Mouse (Mus musculus): ENCODE measurements around the gene Gxylt1. TPM values are rescaled to one million over a fixed set of nuclear protein-coding genes. Genes with fewer than 3 reads are reported as not detected.
"Not testable (repeated sequence)": the region's sequence is repeated elsewhere in the genome, so short reads cannot be mapped to it uniquely, and the experiment has no call there.

Gene Gxylt1
- 25.5 and 26.4 TPM in 2 replicates for total RNA-seq (2015)
- total RNA-seq (2017): 38.9 and 50.1 TPM in 2 replicates

DNA sequence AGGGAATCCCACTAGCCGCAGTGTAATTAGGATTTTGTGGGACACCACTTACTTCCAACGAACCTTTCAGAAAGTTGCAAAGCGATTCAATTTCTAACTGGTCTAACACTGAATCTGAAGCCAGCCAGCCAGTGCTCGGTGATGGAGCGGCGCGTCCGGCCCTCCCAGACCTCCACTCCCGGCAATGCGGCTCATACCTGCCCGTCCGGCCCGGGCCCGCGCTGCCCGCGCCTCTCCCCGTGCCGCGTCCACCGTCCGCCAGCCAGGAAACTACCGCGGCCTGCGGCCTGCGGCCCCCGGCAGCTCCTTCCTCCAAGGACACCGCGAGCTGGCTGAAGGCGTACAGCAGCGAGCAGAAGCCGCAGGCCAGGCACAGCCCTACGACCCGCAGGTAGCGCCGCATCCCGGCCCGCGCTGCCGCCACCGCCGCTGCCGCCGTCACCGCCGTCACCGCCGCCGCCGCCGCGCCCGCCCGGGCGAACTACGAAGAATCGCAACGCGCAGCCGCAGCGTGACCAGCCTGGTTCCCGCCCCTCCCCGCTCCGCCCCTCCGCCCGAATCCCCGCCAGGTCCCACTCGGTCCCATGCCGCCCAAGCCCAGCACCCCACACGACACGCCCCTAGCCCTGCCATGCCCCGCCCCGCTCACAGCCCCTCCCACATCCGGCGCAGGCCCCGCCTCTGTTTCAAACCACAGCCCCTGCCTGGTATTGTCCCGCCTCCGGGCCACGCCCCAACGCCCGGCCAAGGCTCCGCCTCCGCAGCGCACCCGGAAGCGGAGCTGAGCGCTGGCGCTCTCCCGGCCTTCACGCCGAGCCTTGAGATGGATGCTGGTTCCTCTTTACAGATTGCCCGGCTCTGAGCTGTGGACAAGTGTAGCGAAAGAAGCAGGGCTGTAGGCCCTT lies at the start of gene Gxylt1:
Gene Gxylt1 (minus strand): TSS at position 501 of the 905 bp plus-strand sequence.
- ATAC-seq (ENCODE audit: poor library complexity, severe bottlenecking): peak; percentile 82

- peak; percentile 87 for ATAC-seq (ENCODE audit: poor library complexity, severe bottlenecking)
Observed at GRCm38 (mm10) chr15:93318781-93319180, 43.8 kb upstream of the Gxylt1 start.

DNA sequence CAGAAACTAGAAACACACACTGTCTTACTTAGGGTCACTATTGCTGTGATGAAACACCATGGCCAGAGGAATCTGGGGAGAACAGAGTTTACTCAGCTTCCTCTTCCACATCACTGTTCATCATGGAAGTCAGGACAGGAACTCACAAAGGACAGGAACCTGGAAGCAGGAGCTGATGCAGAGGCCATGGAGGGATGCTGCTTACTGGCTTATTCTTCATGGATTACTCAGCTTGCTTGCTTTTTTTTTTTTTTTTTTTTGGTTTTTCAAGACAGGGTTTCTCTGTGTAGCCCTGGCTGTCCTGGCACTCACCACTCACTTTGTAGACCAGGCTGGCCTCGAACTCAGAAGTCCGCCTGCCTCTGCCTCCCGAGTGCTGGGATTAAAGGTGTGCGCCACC lies 35.3 kb upstream of the Gxylt1 start:
- ATAC-seq (ENCODE audit: poor library complexity, severe bottlenecking): not testable (repeated sequence)

DNA sequence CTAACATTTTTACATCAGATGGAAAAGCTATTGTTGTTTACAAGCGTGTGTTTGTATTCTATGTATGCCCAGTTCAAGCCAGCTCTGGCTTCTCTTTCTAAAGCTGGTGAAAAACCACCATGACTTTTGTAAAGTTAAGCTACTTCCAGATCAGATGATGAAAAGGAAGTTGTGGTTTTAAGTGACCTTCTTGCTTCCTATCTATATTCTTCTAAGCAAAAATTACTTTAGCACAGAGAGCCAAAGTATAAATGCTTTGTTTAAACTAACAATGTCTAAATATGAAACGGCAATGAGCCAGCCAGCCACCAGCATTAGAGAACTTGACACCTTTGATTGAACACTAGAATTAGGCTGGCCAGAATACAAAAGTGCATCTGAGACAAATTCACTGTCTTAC lies 23.2 kb upstream of the Gxylt1 start:
- ATAC-seq (ENCODE audit: poor library complexity, severe bottlenecking): peak; percentile 65

GRCm38 (mm10) chr15:93294483-93294882 lies 19.5 kb upstream of the Gxylt1 start:
- ATAC-seq (ENCODE audit: poor library complexity, severe bottlenecking): peak; percentile 43

- peak; percentile 50 for ATAC-seq (ENCODE audit: poor library complexity, severe bottlenecking)
Observed at GRCm38 (mm10) chr15:93288321-93288720, 13.3 kb upstream of the Gxylt1 start.

GRCm38 (mm10) chr15:93287628-93288027 lies 12.6 kb upstream of the Gxylt1 start:
- peak; percentile 89 for ATAC-seq (ENCODE audit: poor library complexity, severe bottlenecking)

DNA sequence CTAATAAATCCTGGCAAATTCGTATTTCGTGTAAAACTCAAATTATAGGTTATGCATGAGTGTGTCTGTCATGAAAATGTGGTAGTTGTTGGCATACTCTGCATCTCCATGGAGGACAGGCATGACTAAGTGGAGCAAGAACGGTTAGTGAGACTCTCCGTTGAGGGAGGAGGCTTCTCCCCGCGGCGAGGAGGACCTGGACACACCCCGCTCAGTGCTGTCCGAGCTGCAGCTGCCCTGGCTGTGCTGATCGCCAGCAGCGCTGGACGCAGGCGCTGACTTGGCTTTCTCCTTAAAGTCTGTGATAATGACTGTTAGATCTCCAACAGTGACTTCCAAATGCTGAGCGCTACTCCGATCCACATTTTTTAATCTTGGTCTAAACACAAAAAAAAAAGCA lies 10.3 kb upstream of the Gxylt1 start:
- ATAC-seq (ENCODE audit: poor library complexity, severe bottlenecking): no peak

DNA sequence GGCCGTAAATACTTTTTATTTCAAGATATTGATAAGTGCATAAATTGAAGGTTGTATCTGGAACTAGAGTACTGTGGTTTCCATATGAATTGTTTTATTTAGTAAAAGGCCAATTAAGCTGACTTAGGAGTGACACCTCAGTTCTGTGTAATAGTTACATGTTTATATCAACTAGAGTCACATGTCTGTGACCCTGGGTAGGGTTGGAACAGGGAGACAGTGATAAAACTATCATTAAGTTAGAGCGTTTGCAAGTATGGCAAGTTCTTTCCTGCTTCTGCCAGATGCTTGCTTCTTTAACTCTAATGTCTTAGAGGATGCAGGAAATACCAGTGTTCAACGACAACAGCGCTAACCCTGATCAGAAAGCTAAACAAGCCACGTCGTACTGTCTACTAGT lies 9.3 kb upstream of the Gxylt1 start:
- no peak for ATAC-seq (ENCODE audit: poor library complexity, severe bottlenecking)

- ATAC-seq (ENCODE audit: poor library complexity, severe bottlenecking): peak; percentile 39
Observed at GRCm38 (mm10) chr15:93283349-93283748, 8.4 kb upstream of the Gxylt1 start.

DNA sequence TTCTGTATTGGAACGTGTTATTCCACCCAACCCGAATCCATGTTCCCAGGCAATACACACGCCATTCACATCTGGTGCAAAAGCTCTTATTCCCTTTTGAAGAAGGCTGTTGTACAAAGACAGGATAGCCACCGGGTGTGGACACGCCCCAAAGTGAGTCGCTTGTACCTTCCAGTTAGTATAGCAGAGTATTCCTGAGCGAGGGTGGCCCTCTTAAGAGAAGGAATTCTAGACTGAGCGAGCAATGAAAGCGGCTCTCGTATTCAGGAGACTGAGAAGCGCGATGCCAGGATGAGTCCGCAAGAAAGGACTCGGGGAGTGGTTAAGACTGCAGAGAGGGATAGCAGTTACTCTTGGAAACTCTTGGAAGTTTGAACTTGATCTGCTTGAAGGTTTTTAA lies 1.3 kb upstream of the Gxylt1 start:
- no peak for ATAC-seq (ENCODE audit: poor library complexity, severe bottlenecking)

GRCm38 (mm10) chr15:93275623-93276022 lies 644 bp upstream of the Gxylt1 start:
- peak; percentile 51 for ATAC-seq (ENCODE audit: poor library complexity, severe bottlenecking)

GRCm38 (mm10) chr15:93273788-93274678 lies 946 bp downstream of the Gxylt1 start:
- ATAC-seq (ENCODE audit: poor library complexity, severe bottlenecking): no peak

- ATAC-seq (ENCODE audit: poor library complexity, severe bottlenecking): no peak
Observed at GRCm38 (mm10) chr15:93272948-93273347, 2.0 kb downstream of the Gxylt1 start.

GRCm38 (mm10) chr15:93270289-93270855 lies 4.6 kb downstream of the Gxylt1 start:
- ATAC-seq (ENCODE audit: poor library complexity, severe bottlenecking): peak; percentile 28

DNA sequence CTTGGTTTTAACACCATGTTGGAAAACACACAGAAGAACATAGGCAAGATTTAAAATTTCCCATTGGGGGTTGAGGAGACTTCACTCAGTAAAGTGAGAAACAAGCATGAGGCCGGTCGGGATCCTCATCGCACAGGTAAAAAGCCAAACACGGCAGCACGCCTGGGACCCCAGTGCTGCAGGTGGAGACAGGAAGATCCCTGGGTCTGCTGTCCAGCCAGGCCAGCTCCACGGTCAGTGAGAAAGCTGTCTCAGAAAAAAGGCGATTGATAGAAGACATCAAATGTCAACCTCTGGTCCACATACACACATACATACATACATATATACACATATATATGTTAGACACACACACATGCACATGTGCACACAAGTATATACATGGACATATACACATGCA lies 5.4 kb downstream of the Gxylt1 start:
- no peak for ATAC-seq (ENCODE audit: poor library complexity, severe bottlenecking)

- ATAC-seq (ENCODE audit: poor library complexity, severe bottlenecking): peak; percentile 82
Observed at GRCm38 (mm10) chr15:93268001-93268400, 7.0 kb downstream of the Gxylt1 start.

DNA sequence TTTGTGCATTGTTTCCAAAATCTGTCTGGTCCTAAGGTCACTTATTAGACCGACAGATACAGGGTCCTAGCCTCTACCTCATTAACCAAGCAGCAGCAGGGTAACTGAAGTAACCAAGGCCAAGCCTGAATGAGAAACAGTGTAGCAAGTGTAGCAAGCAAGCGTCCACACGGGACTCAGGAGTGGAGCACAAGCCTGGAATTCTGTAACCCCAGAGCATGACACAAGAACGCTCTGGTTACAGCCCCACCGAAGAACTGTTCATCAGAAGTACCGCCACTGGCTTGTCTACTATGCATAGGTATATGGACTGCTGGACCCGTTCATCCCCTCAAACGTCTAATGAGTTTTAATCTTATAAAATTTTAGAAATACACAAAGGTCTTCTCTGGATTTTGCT lies 7.5 kb downstream of the Gxylt1 start:
- ATAC-seq (ENCODE audit: poor library complexity, severe bottlenecking): no peak

GRCm38 (mm10) chr15:93266361-93266760 lies 8.6 kb downstream of the Gxylt1 start:
- no peak for ATAC-seq (ENCODE audit: poor library complexity, severe bottlenecking)

- no peak for ATAC-seq (ENCODE audit: poor library complexity, severe bottlenecking)
Observed at GRCm38 (mm10) chr15:93265728-93266127, 9.3 kb downstream of the Gxylt1 start.

DNA sequence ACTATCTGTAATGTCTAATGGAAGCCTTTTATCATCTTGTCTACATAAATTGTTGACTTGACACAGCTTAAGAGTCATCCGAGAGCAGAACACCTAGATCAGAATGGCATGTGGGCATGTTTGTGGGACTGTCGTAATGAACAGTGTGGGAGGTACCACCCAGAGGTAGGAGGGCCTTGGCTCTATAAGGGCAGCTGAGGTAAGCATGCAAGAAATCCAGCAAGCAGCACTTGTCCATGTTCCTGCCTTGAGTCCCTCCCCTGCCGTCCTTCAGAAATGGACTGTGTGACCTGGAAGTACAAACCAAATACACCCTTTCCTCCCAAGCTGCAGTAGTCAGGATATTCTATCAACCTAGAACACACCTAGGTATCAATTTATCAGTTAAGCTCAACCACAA lies 9.7 kb downstream of the Gxylt1 start:
- no peak for ATAC-seq (ENCODE audit: poor library complexity, severe bottlenecking)
